Mouse (Mus musculus): ENCODE results near the gene Dclk2.

Dclk2 gene

DNA sequence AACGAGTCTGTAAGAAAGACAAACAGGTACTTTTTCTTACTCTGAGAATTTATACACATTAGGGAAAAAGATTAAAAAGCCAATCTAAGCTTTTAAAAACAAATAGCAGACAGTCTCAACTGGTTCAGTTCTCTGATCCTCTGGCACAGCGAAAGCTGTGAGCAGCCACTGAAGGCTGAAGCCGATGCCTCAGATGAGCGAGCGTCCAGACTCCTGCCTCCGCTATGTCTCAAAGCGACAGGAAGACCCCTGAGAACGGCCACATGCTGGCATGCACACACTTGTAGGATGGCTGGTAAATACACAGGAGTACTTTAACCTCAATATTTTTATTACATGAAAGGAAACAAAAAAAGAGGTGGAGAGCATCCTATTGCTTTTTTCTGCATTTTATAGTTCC lies 160.8 kb downstream of the Dclk2 start:
- in situ Hi-C loops (cut with MboI): no loop called here

DNA sequence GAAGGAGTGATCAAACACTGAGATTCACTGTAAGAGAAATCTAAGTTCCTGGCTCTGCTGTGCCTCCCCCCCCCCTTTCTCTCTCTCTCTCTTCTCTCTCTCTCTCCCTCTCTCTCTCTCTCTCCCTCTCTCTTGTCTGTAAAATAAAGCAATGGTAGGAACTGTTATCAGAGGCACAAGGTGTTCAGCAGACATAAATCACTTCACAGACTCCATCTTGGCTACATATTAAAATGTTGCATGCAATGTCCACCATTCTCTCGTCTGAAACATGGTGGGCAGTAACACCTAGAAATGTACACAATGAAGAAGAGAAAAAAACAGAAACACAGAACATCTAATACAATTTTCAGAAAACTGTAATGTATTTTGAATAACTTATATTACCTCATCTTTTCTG lies 161.3 kb downstream of the Dclk2 start:
- in situ Hi-C loops (cut with MboI): no loop called here

DNA sequence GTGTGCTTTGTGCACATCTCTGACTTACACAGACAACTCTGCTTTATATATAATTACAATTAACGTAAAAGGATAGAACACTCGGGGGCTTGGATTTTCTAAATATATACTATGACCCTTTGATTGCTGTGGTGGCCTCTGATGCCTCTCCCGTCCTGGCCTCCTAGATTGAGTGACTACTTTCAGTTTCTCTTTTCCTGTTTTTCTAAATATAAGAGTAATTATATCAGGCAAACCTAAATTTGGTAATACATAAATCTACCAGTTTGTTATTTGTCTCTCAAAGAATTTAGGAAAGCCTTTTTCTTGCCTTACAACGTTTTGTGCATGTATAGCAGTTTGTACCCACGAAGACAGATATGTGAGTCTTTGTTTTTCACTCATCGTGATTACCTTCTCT lies 161.9 kb downstream of the Dclk2 start:
- in situ Hi-C loops (cut with MboI): no loop called here

DNA sequence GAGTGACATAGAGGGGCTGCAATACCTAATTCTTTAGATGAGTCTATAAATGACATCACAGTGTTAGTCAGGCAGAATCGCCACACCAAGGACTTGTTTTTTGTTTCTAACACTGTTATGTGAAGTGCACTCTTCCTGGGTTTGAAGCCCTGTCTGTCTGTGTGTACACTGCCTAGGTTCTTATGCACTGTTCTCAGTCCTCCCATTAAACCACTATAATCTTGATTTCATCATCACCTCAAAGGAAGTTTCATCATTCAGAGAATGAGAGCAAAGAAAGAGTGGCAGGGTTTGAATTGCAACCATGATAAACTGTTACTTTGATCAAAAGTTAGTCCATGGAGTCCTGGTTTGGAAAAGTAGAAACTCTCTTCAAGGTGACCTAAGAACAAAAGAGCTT lies 164.1 kb downstream of the Dclk2 start:
- in situ Hi-C loops (cut with MboI): no loop called here

DNA sequence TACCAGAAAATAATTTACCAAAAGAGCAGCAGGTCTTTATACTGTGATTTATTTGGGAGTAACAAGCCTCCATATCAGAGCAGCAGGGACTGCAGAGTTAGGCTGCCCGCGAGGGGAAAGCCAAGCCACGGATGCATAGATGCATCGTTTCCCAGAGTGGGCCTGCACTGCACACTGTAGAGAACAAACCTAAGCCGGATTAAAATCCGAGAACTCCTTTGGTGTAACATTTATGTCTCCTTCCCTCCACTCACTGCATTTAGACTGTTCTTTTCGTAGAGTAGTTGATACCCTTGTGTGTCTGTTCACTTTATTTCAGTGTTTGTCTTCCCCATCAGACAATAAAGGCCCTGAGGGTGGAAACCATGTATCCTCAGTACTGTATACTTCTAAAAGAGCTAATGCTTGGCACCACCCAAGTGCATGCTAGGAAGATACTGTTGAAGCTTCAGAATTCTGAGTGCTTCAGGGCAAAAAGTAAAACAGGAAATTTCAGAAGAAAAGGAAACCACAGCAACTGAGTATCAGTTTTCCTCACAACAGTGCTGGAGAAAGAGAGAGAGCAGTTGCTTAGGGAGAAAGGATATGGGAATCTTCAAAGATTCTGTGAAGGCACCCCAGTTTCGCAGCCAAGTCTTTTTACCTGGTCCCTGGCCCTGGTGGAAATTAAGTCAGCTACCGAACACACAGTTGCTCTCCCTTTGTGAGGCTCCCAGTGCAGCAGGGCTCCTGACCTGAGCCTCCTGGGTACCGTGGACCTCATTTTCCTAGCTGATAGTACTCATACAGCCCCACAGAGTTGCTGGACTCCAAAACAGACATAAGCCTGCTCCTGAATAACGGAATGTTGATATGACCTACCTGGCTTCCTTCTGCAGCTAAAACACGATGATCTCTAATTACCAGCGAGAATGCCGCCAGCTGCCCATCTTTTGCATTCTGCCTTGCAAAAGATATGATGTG lies 165.8 kb downstream of the Dclk2 start:
- in situ Hi-C loops (cut with MboI): no loop called here

DNA sequence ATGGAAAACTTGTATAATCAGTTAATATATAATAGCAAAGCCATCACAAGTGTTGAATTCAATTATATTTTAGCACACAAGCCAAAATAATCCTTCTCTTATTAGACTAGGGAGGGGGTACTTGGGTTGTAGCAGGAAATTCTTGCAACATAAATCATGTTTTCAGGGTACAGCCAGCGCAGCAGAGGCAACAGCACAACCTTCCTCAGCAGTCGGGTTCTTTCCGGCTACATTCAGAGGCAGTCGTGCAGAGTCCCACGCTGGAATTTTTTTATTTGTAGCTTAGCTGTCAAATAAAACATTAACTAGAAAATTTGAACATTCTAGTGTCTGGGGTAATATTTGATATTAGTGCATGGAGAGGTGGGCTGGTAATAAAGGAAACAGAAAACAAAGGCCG lies 166.5 kb downstream of the Dclk2 start:
- in situ Hi-C loops (cut with MboI): no loop called here

DNA sequence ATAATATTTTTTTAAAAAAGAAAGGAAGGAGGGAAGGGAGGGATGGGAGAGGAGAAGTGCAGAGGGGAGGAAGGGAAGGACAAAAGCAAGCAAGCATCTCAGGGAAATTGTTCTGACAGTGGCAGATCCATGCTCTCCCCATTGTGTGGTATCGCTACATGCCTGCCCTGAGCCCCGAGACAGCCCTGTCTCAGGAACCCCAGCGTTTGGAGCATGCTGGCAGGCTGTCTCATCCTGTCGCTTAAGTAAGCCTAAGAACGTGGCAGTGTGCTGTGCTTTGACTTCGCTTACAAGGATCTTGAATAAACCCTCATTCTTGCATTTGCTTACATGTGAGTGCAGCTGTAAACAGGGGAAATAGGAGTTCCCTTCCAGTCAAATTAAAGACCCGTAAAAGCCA lies 170.0 kb downstream of the Dclk2 start:
- in situ Hi-C loops (cut with MboI): no loop called here

DNA sequence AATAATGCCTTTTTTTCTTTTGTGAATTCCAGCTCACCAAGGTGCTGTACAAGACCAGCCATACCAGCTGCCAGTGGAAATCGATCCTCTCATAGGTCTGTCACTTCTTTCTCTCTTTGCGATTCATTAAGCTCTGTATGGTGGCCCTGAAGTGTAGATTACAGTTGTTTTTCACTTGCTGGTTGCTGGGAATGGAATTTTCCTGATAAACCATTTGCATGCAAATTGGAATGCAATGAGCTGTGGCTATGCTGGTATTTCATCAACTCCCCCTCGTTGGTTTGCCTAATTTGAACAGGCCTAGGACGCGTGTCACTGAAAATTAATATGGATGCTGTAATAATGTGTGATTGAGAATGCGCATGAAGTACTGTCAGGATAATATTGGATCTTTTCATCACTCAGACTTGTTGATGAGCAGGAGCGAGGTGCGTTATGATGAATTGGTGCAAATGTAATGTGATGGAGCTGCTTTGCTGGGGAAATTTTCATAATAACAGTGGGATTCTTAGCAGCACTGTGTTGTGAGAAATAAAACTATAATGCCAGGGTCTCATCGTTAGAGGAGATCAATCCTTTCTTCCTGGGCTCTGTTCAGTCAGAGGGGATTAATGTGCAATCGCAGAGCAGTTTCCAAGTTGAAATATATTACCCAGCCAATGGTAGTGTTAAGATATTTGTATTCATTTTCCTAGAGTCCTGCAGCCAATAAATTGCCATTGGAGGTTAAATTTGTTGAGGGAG lies 174.7 kb downstream of the Dclk2 start:
- in situ Hi-C loops (cut with MboI): no loop called here

DNA sequence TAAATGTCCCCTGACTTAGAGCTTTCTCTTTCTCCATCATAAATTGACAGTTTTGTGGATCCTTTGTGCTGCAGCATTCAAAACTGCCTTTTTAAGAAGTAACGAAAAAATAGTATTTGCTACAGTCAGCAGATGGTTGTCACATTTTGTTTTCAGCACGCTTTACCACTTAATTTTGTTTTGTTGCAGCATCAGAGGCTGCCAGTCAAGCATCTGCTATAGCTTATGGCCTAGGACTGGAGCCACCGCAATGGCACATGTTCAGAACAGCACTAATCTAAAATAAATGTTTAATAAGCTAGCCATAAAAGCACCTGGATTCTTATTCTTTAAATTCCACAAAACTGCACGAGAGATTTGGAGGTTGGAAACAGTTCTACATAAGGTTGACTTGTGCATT lies 175.3 kb downstream of the Dclk2 start:
- in situ Hi-C loops (cut with MboI): no loop called here

DNA sequence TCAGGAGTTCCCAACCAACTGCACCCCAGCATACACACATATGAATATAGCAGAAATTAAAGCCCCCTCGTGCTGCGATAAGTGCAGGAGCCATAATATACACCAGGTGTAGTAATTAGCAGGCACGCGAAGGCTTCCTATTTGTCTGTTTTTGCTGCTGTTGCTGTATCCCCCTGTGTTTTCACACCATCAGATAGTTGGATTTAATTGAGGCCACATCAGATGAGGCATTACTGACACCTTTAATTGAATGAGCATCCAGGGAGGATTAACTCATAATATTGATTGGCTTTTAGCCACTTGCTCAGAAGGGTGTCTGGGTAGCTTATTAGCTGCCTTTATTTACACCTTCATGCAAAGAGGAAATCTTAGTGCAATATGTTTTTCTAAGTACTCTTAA lies 180.9 kb downstream of the Dclk2 start:
- in situ Hi-C loops (cut with MboI): no loop called here

DNA sequence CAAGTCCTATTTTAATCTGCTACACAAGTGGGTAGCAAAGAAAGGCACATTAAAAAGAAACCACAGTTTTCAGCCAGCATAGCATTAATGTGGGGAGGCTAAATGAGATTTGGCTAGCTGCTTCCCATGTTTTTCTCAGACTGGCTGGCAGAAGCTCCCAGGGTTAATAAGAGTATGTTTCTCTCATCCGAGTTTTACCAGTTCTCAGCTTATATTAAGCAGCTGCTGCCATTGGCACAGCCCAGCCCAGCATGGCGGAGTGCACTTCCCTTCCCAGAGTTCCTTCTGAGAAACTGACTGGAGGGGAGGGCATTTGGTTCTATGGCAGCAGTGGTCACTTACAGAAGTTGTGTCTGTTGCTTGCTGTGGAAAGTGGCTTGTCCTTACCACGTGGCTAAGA lies 181.8 kb downstream of the Dclk2 start:
- in situ Hi-C loops (cut with MboI): no loop called here
